Mouse (Mus musculus) embryo, embryonic 9.5 days (tissue): Measurements from ENCODE around the gene Egfl7.
A peak's percentile ranks its signal among the peaks of the same experiment; 100 is the strongest.

Experiments used
- DNase-seq: peaks from one replicate; pipeline ENCODE4 v3.0.0-alpha.2; 2017; ENCODE audit errors: extremely low spot score

The Egfl7 gene

DNA sequence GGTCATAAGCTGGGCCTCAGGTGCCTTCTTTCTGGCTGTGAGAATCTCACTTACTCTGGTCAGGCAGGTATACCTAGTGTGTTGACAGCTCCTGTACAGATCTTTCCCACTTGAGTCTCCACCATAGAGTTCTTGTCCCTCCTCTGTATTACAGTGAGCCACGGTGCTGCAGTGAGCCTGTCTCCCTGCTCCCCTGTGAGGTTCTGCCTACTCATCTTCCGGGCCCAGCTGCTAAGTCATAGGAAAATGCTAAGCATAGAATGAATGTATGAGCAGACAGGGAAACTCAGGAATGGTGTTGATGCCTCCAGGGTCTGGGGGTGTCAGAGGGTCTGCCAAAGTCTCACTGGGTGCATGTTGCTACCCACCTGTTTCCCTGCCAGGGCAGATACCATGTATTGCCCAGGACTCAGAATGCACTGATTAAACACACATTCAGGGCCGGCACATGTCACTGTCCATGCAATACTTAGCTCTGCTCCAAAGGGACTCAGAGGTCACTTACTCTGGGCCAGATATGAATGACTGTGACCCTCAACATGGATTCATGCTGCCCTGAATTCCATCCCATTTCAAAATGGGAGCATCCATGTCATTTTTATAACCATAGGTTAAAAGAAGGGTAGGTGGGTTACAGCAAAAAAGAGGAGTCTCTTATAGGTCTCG, 35.8 kb downstream of the Egfl7 start:
- DNase-seq = no peak

- DNase-seq = no peak
Measured at GRCm38 (mm10) chr2:26617331-26617730, 37.5 kb downstream of the Egfl7 start.

DNA sequence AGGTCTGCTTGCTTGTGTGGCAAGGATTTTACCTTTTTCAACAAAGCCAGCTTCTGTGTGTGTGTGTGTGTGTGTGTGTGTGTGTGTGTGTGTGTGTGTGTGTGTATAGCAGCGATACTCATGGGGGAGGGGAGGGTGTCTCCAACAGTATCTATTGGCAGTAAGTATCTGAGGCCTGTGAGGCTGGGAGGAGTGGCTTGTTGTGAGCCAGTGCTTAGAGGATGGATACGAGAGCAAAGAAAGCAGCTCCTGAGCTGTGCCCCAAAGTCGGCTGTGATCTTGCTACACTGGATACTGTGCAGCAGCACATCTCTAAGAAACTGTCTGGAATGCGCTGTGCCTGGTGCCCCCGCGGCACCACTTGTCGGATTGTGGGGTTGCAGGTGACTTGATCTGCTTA, 38.1 kb downstream of the Egfl7 start:
- no peak for DNase-seq

DNA sequence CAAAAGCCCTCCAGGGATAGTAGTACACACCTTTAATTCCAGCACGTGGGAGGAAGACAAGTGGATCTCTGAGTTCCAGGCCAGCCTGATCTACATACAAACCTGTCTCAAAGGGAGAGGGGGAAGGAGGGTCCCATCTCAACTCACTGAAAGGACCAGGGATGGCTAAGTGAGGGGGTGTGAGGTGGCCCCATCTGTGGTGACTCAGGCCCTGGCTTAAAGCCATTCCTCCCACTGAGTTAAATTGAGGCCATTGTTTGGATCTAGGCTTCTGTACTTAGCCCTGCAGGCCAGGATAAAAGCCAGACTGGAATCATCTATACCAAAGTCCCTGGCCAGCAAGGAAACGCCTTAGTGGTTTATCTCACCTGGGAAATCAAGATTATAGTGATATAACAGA, 41.4 kb downstream of the Egfl7 start:
- no peak for DNase-seq

- DNase-seq = no peak
Measured at GRCm38 (mm10) chr2:26622984-26623383, 43.2 kb downstream of the Egfl7 start.

DNA sequence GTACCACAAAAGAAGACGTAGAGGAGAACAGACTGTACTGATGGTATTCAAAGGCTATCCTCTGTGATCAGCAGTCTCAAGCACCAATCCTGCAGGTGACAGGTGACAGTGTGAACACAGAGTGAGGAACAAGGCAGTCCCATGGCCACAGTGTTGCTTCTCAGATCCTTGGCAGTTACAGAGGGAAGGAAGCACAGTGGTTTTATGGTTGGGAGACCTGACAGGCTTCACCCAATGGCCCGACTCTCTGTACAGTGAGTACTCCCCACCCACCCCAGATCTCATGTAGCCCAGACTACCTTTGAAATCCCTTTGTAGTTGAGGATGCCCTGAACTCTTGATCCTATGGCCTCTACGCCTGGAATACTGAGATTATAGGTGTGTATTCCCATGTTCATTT, 45.6 kb downstream of the Egfl7 start:
- no peak for DNase-seq

GRCm38 (mm10) chr2:26626081-26626480, 46.3 kb downstream of the Egfl7 start:
- no peak for DNase-seq

DNA sequence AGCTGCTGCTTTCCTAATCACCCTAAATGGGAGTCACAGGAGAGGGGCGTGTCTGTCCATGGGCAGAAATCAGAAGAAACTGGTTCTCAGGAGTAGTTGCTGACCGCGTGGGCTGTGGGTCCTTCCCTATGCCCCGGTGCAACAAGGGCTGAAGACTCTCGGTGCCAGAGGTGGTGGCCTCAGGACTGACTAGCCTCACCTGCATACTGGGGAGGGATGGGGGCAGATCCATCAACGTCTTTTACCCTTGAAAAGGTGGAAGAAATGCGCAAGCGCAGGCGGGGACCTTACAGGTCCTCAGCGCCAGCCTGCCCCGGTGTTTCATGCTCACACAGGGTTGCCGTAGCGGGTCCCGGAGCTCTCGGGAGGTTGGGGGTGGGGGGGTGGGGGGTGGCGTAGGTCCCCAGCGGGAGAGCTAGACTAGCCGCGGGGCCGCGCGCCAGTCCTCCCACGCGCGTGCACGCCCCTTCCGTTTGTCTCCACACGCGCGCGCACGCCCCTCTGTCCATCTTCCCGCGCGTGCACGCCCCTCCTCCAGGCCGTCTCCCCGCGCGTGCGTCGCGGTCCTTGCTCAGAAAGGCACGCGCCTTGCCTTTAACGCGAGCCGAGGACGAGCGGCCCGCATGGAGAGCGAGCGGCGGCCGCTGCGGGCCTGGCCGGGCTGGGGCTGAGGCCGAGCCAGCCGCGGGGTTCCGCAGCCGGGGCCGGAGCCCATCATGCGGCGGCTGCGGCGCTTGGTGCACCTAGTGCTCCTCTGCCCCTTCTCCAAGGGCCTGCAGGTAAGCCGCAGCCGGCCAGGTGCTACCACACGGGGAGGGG, 48.3 kb downstream of the Egfl7 start, which contains the start of gene Fam69b:
Fam69b (plus strand) TSS at position 537 of the 819 bp plus-strand sequence.
- peak; percentile 79 for DNase-seq

- DNase-seq = peak; percentile 55
Measured at GRCm38 (mm10) chr2:26628792-26629437, 49.1 kb downstream of the Egfl7 start.

DNA sequence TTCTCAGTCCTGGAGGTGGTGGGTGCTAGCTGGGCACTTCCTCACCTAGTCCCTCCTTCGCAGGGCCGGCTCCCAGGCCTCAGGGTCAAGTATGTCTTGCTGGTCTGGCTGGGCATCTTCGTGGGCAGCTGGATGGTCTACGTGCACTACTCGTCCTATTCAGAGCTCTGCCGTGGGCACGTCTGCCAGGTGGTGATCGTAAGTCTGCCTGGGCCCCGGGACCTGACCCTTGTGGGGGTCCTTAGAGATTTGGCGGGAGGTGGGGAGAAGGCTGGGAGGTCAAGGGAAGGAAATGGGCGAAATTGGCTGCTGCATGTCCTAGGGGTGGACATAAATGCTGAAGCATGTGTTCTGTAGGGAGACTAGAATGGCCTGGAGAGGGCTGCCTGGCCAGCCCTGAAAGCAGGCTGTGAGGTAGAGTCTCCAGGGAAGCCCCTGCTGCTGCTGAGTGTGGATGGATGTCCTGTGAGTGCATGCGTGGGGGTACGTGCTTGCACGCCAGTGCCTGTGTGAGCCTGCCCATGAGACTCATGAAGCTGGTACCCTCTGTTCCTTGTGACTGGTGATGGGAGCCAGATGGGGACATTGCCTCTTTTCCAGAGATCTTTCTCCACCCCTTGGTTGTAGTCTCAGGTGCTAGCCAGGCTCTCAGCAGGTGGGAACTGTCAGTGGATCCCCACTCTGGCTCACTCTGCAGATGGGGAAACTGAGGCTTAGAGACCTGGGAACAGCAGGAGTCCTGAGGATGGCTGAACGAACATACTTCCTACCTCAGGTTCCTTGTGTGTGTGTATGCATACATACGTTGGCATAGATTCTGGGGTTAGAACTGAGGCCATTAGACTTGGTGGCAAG, 53.0 kb downstream of the Egfl7 start:
- no peak for DNase-seq

DNA sequence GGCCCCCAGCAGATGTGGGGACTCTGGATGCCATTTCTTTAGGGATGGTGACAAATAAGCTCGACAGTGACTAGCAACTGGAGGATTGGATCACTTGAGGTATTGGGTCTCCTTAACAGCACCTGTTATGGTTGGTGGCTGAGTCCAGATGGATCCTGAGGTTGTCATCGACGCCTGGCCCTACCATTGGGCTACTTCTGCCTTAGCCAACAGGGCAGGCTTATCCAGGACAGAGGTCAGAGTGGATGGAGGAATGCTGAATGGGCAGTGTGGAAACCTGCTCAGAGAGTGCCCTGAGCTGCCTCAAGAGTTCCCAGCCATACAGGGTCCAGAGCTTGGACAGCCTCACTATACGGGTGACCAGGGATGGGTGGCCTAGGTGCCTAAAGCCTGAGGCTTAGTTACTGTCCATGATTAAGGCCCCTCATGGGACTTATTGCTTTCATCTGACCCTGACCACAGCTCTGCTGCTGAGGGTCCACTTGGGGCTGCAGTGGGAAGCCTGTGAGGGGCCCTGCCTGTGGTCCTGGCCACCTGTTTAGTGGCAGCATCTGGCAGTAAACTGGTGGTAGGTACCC, 54.2 kb downstream of the Egfl7 start:
- no peak for DNase-seq

DNA sequence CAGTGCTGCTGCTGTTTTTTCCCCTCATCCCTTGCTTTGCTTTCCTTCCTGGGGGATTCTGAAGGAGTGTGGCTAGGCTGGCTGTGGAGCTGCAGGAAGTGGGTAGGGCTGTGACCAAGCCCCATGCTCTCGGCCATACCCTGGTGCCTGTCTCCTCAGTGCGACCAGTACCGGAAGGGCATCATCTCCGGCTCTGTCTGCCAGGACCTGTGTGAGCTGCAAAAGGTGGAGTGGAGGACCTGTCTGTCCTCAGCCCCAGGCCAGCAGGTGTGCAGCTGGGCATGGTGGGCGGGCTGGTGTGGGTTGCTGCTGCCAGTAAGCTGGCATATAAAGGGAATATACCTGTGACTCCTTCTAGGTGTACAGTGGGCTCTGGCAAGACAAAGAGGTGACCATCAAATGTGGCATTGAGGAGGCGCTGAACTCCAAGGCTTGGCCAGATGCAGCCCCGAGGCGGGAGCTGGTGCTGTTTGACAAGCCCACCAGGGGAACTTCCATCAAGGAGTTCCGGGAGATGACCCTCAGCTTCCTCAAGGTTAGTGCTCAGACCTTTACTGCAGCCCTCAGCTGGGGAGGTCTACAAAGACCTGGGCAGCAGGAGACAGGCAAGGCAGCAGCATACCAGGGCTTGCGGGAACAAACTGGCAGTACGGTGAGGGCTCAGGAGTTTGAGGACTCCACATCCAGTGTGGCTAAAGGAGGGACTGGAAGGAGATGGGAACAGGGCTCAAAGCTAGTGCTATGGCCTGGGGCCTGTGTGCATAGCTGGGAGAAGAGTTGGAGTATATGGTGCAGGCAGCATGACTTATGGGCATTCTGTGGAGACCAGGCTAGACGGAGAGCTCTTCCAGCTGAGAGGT, 55.0 kb downstream of the Egfl7 start:
- DNase-seq = peak; percentile 55

DNA sequence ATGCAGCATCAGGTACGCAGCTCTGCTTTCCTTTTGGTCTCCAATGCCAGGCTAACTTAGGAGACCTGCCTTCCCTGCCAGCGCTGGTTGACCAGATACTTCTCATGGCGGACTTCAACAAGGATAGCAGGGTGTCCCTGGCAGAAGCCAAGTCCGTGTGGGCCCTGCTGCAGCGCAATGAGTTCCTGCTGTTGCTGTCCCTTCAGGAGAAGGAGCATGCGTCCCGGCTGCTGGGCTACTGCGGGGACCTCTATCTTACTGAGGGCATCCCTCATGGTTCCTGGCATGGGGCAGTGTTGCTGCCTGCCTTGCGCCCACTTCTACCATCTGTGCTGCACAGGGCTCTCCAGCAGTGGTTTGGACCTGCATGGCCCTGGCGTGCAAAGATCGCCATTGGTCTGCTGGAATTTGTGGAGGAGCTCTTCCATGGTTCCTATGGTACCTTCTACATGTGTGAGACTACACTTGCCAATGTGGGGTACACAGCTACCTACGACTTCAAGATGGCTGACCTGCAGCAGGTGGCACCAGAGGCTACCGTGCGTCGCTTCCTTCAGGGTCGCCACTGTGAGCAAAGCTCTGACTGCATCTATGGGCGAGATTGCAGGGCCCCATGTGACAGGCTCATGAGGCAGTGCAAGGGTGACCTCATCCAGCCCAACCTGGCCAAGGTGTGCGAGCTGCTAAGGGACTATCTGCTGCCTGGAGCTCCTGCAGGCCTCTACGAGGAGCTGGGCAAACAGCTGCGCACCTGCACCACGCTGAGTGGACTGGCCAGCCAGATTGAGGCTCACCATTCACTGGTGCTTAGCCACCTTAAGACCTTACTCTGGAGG, 55.9 kb downstream of the Egfl7 start:
- peak; percentile 46 for DNase-seq

- DNase-seq = no peak
Measured at GRCm38 (mm10) chr2:26636325-26636635, 56.5 kb downstream of the Egfl7 start.

DNA sequence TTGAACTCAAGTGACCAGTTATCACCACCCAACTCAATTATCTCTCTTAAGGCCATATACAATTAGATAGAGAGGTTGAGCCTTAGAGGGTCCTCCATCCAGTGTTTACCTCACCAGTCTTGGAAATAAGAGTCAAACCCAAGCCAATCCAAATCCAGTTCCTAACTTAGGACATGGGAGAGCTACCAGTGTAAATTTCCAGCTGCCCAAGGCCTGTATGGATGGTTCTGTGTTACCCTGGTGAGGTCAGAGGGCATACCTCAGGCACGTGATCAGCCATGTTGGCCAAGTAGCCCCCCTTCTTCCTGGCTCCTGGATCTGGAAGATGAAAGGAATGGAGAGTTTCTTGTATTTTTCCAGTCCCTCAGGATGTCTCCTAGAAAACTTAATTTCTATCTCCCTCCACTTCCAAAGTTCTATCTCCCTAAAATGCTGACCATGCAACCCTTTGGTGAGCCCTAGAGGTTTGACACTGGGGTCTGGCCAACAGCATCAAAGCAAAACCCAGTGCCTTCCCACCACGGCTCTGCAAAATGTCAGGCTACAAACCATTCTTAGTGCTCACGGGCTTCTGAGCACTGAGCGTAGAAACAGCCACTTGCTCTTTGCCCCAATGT, 57.6 kb downstream of the Egfl7 start:
- no peak for DNase-seq

GRCm38 (mm10) chr2:26638039-26638438, 58.2 kb downstream of the Egfl7 start:
- no peak for DNase-seq

DNA sequence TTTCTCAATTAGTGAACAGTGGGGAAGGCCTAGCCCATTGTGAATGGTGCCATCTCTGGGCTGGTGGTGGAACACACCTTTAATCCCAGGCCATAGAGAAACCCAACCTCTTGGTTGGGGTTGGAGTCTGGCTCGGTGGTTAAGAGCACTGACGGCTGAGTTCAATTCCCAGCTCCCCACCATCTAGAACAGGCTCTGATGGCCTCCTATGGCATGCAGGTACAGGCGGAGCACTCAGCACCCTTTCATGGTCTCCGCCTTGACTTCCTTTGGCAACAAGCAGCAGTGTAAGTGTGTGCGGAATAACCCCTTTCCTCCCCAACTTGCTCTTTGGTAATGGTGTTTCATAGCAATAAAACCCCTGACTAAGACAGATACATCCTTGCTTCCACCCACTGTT, 58.8 kb downstream of the Egfl7 start:
- DNase-seq = no peak

DNA sequence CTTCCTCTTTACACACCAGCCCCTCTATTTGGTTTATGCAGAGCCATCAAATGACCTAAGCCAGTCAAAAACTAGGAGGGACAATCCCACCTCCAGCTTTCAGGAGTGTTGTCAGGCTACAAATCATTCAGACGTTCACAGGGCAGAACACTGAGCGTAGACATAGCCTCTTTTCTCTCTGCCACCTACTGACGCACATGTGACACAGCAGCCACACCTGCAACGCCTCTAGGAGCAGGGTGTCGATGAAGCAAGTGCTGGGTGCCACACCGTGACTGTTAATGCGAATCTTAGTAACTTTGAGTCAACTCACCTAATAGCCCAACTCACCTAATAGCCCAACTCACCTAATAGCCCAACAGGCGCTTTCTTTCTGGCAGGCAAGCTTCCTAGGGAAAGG, 59.3 kb downstream of the Egfl7 start:
- DNase-seq = peak; percentile 51
